Mouse (Mus musculus): Measurements from ENCODE around the gene Acsf3. TPM values are rescaled to one million over a fixed set of nuclear protein-coding genes. Genes with fewer than 3 reads are reported as not detected.

Gene Acsf3
- polyA plus RNA-seq (2014; fragmentation: Nextera tagmentation; extraction: Ambion mirVana) = 14.2 and 14.6 TPM in 2 replicates

DNA sequence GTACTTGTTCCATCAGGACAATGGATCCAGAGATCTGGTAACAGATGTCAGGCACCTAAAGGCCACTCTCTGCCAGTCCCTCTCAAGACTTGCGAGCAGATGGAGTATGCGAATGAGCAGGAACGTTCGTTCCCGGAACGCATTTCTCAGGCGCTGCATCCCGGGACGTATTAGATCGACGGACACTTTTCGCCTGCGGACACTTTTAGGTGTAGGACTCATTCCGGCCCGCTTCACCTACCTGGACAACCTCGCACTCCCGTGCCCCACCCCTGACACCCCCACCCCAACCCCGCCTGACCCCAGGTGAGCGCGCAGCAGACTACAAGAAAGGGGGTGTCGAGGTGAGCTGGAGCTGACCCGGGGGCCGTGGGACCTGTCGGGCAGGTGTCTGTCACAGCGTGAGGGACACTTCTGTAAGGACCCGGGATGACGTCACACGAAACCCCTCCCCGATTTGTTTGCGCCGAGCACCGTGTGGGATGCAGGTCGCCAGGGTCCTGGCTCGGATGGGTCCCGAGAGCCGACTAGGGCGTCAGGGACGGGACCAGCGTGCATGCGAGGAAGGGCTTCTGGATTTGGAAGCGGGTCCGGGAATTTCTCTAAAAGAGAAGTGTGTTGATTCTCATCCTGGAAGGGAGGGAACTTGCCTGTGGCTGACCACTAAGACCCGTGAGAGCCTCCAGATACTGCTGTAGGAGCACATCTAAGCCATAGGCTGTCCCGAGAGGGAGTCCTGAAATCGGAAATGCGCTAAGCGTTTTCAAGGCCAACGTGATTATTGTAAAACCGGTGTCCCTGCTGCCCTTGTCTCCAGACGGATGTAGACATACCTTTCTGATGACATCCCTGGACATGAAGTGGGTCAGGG lies at the start of gene Acsf3:
Gene Acsf3 (plus strand): TSS at position 202 of the 871 bp plus-strand sequence.
- ATAC-seq (replicated peaks; ENCODE audit: insufficient number of reproducible peaks, low FRiP score, low TSS enrichment, low read depth) = peak; percentile 50; the same call in 1 of the 2 replicates
- peak within 1 kb of the TSS; percentile 74 for H3K4me3 ChIP-seq (ENCODE audit: low read depth, low read length)
- no peaks in the 10 kb centered on the region for H3K9me3 ChIP-seq (replicated peaks; ENCODE audit: control insufficient read depth, low read length)
- peak within 1 kb of the TSS; percentile 82 for H3K9ac ChIP-seq (replicated peaks; ENCODE audit: low read length)
- peak within 1 kb of the TSS; percentile 91 for H3K4me2 ChIP-seq (ENCODE audit: low read depth, low read length)
- H3K36me3 ChIP-seq (replicated peaks; ENCODE audit: control insufficient read depth, insufficient read depth, low read depth, low read length) = no peaks in the 10 kb centered on the region
- no peak within 1 kb of the TSS for H3K27ac ChIP-seq (replicated peaks; ENCODE audit: low read depth, low read length)
- H3K27me3 ChIP-seq (ENCODE audit: control insufficient read depth, insufficient read depth, low read length) = no peaks in the 10 kb centered on the region
- no peaks in the 10 kb centered on the region for H3K4me1 ChIP-seq (ENCODE audit: control insufficient read depth, insufficient read depth, low read length)
- WGBS = 2% methylated on average over 50 of the region's 50 CpGs
- peak; percentile 73 for DNase-seq (ENCODE audit: low spot score)

DNA sequence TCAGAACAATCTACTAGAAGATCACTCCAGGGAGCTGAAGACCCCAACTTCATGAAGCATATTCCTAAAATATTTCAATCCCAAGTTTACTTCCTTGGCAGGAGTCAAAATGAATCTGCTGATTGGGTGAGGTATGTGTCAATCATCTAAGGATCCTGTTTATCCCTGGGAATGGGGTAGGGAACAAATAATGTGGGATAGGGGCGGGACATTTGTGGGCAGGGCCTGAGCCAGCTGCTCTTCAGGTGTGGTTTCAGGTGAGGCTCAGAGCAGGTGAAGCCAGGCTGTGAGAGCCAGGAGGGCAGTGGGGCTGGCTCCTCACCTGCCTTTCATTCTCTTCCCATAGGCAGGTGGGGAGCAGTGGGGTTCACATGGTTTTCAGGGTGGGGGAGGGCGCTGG lies 48.5 kb upstream of the Acsf3 start:
- H3K27ac ChIP-seq (replicated peaks; ENCODE audit: low read depth, low read length) = no peak overlapping the region
- no peak overlapping the region for H3K4me2 ChIP-seq (ENCODE audit: low read depth, low read length)
- DNase-seq (ENCODE audit: low spot score) = no peak
- H3K4me1 ChIP-seq (ENCODE audit: control insufficient read depth, insufficient read depth, low read length) = no peaks in the 10 kb centered on the region
- no peak overlapping the region for H3K4me3 ChIP-seq (ENCODE audit: low read depth, low read length)
- ATAC-seq (replicated peaks; ENCODE audit: insufficient number of reproducible peaks, low FRiP score, low TSS enrichment, low read depth) = no peak
- no peaks in the 10 kb centered on the region for H3K9me3 ChIP-seq (replicated peaks; ENCODE audit: control insufficient read depth, low read length)
- WGBS = 57% methylated on average over 2 of the region's 2 CpGs
- H3K36me3 ChIP-seq (replicated peaks; ENCODE audit: control insufficient read depth, insufficient read depth, low read depth, low read length) = no peaks in the 10 kb centered on the region
- 0 out of 2 replicates have a peak, but pooled peaks cover 2% of the 10 kb centered on the region for H3K27me3 ChIP-seq (ENCODE audit: control insufficient read depth, insufficient read depth, low read length)
- H3K9ac ChIP-seq (replicated peaks; ENCODE audit: low read length) = no peak overlapping the region

DNA sequence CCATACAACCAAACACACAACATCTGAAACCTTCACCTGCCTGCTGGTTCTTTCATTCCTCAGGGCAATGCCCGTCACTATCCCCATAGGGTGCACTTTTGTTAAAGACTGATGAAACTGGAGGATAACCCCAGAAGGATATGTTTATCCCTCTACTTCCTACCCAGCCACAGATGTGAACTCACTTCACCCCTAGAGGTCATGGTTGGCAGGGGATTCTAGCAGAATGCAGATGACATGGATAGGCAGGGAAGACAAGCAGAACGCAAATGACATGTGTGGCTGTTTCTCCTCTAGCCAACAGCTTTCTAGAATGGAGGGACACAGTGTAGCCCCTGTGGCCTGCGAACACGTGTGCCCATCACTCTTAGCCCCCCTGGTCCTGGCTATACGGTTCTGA lies 47.9 kb upstream of the Acsf3 start:
- Histone ChIP-seq H3K36me3 (replicated peaks; ENCODE audit: control insufficient read depth, insufficient read depth, low read depth, low read length) (no peaks in the 10 kb centered on the region), H3K4me1 (ENCODE audit: control insufficient read depth, insufficient read depth, low read length) (no peaks in the 10 kb centered on the region), H3K4me2 (ENCODE audit: low read depth, low read length) (no peak overlapping the region), H3K9ac (replicated peaks; ENCODE audit: low read length) (no peak overlapping the region), H3K9me3 (replicated peaks; ENCODE audit: control insufficient read depth, low read length) (no peaks in the 10 kb centered on the region), H3K27me3 (ENCODE audit: control insufficient read depth, insufficient read depth, low read length) (no peaks in the 10 kb centered on the region), H3K27ac (replicated peaks; ENCODE audit: low read depth, low read length) (no peak overlapping the region), H3K4me3 (ENCODE audit: low read depth, low read length) (no peak overlapping the region)
- ATAC-seq (replicated peaks; ENCODE audit: insufficient number of reproducible peaks, low FRiP score, low TSS enrichment, low read depth) = no peak
- no peak for DNase-seq (ENCODE audit: low spot score)
- 57% methylated on average over 5 of the region's 5 CpGs for WGBS

DNA sequence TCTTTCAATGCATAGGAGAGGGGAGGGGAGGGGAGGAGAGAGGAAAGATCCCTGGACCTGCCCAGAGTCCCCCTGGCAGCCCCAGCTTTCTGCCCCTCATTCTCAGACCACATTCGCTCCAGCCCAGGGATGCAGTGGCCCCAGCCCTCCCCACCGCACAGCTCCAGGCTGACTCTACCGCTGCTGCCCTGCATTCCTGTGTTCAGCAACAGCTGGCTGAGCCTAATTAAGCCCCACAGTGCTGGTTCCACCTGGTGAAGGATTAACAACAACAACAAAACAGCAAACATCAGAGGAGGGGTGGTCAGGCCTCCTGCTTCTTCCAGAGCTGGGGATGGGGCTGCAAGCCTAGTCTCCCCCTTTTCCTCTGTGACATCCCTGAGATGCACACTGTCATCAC lies 46.7 kb upstream of the Acsf3 start:
- no peak overlapping the region for H3K9ac ChIP-seq (replicated peaks; ENCODE audit: low read length)
- whole genome bisulfite sequencing = 6% methylated on average over 3 of the region's 3 CpGs
- H3K9me3 ChIP-seq (replicated peaks; ENCODE audit: control insufficient read depth, low read length) = no peaks in the 10 kb centered on the region
- H3K27ac ChIP-seq (replicated peaks; ENCODE audit: low read depth, low read length) = no peak overlapping the region
- H3K4me3 ChIP-seq (ENCODE audit: low read depth, low read length) = no peak overlapping the region
- ATAC-seq (replicated peaks; ENCODE audit: insufficient number of reproducible peaks, low FRiP score, low TSS enrichment, low read depth) (no peak; the same call in 1 of the 2 replicates), DNase-seq (ENCODE audit: low spot score) (no peak)
- H3K36me3 ChIP-seq (replicated peaks; ENCODE audit: control insufficient read depth, insufficient read depth, low read depth, low read length) = no peaks in the 10 kb centered on the region
- no peaks in the 10 kb centered on the region for H3K4me1 ChIP-seq (ENCODE audit: control insufficient read depth, insufficient read depth, low read length)
- H3K27me3 ChIP-seq (ENCODE audit: control insufficient read depth, insufficient read depth, low read length) = no peaks in the 10 kb centered on the region
- H3K4me2 ChIP-seq (ENCODE audit: low read depth, low read length) = no peak overlapping the region

DNA sequence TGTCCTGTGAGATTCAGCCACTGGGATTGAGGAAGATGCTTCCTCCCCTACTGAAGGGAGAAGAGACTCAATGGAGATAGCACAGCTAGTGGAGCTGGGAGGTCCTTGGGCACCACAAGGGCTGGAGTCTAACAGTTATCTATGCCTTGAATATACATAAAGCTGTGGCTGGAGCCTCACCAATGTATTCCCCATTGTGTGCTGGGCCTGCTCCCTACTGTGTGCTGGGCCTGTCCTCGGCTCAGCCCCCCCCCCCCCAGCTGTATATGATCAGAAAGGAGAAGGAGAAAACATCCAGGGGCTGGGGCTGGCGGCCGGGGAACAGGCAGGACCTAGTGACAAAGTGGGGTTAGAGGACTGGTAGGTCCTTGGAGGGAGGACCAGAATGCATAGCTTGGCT lies 40.2 kb upstream of the Acsf3 start:
- Histone ChIP-seq H3K27me3 (ENCODE audit: control insufficient read depth, insufficient read depth, low read length) (no peaks in the 10 kb centered on the region), H3K4me3 (ENCODE audit: low read depth, low read length) (no peak overlapping the region), H3K27ac (replicated peaks; ENCODE audit: low read depth, low read length) (no peak overlapping the region), H3K9ac (replicated peaks; ENCODE audit: low read length) (no peak overlapping the region), H3K4me1 (ENCODE audit: control insufficient read depth, insufficient read depth, low read length) (no peaks in the 10 kb centered on the region), H3K36me3 (replicated peaks; ENCODE audit: control insufficient read depth, insufficient read depth, low read depth, low read length) (no peaks in the 10 kb centered on the region), H3K9me3 (replicated peaks; ENCODE audit: control insufficient read depth, low read length) (no peaks in the 10 kb centered on the region), H3K4me2 (ENCODE audit: low read depth, low read length) (no peak overlapping the region)
- no peak for DNase-seq (ENCODE audit: low spot score)
- ATAC-seq (replicated peaks; ENCODE audit: insufficient number of reproducible peaks, low FRiP score, low TSS enrichment, low read depth) = no peak
- WGBS = 49% methylated on average over 3 of the region's 3 CpGs

DNA sequence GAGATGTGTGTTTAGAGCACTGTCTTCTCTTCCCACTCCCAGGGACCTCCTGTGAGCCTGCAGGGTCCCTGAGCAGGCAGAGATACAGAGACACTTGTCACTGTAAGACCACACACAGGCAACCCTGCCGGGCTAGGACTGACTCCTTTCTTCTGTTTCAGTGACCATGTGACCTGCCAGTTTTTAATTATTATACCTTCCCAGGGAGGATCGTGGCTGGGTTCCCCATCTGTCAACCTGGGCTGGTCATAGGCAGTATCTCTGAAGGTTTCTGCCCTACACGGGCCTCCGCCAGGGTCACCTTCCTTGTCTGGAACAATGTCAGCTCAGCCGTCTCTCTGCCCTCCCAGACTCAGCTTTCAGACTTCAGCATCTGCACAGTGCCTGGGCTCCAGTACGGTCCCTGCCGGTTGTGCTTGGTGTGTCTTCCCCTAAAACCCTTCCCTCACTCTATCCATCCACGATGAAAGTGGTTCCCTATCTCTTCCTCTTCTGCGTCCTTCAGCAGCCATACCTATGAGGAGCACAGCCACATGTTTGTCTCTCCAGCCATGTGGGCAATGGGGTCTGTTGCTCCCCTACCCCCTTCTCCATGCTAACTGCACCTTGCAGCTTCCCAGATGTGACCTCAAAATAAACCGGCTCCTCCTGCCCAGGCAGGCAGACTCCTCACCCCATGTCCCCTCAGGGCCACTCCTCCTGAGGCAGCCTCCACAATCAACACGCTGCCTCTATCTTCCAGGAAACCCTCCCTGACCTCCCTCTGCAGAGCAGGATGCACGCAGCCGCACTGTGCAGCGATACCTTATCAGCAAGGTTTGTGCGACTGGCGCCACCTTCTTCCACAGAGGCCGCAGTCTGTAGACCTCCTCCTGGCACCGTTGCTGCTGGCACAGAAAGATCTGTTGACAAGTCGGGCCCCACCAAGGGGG lies 39.5 kb upstream of the Acsf3 start:
- Histone ChIP-seq H3K36me3 (replicated peaks; ENCODE audit: control insufficient read depth, insufficient read depth, low read depth, low read length) (no peaks in the 10 kb centered on the region), H3K4me2 (ENCODE audit: low read depth, low read length) (no peak overlapping the region), H3K9ac (replicated peaks; ENCODE audit: low read length) (no peak overlapping the region), H3K9me3 (replicated peaks; ENCODE audit: control insufficient read depth, low read length) (no peaks in the 10 kb centered on the region), H3K27ac (replicated peaks; ENCODE audit: low read depth, low read length) (no peak overlapping the region), H3K27me3 (ENCODE audit: control insufficient read depth, insufficient read depth, low read length) (no peaks in the 10 kb centered on the region), H3K4me1 (ENCODE audit: control insufficient read depth, insufficient read depth, low read length) (no peaks in the 10 kb centered on the region), H3K4me3 (ENCODE audit: low read depth, low read length) (no peak overlapping the region)
- 65% methylated on average over 19 of the region's 19 CpGs for WGBS
- DNase-seq (ENCODE audit: low spot score) = no peak
- ATAC-seq (replicated peaks; ENCODE audit: insufficient number of reproducible peaks, low FRiP score, low TSS enrichment, low read depth) = no peak

DNA sequence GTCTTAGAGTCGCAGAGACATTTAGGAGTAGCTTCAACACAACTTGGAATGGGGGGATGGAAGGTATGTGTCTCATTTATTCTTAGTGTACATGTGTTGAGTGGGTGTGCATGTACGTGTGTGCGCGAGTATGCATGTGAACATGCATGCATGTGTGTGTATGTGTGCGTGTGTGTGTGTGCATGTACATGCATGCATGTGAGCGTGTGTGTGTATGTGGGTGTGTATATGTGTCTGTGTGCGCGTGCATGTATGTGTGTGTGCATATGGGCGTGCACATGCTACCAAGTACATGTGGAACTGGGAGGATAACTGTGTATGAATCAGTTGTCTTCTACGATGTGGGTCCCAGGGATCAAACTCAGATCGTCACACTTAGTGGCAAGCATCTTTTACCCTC lies 38.7 kb upstream of the Acsf3 start:
- H3K36me3 ChIP-seq (replicated peaks; ENCODE audit: control insufficient read depth, insufficient read depth, low read depth, low read length) = no peaks in the 10 kb centered on the region
- 88% methylated on average over 11 of the region's 11 CpGs for WGBS
- ATAC-seq (replicated peaks; ENCODE audit: insufficient number of reproducible peaks, low FRiP score, low TSS enrichment, low read depth) = no peak
- no peaks in the 10 kb centered on the region for H3K4me1 ChIP-seq (ENCODE audit: control insufficient read depth, insufficient read depth, low read length)
- no peaks in the 10 kb centered on the region for H3K27me3 ChIP-seq (ENCODE audit: control insufficient read depth, insufficient read depth, low read length)
- no peaks in the 10 kb centered on the region for H3K9me3 ChIP-seq (replicated peaks; ENCODE audit: control insufficient read depth, low read length)
- no peak overlapping the region for H3K9ac ChIP-seq (replicated peaks; ENCODE audit: low read length)
- no peak overlapping the region for H3K4me3 ChIP-seq (ENCODE audit: low read depth, low read length)
- DNase-seq (ENCODE audit: low spot score) = no peak
- no peak overlapping the region for H3K27ac ChIP-seq (replicated peaks; ENCODE audit: low read depth, low read length)
- H3K4me2 ChIP-seq (ENCODE audit: low read depth, low read length) = no peak overlapping the region
